In the genomic region with DNA sequence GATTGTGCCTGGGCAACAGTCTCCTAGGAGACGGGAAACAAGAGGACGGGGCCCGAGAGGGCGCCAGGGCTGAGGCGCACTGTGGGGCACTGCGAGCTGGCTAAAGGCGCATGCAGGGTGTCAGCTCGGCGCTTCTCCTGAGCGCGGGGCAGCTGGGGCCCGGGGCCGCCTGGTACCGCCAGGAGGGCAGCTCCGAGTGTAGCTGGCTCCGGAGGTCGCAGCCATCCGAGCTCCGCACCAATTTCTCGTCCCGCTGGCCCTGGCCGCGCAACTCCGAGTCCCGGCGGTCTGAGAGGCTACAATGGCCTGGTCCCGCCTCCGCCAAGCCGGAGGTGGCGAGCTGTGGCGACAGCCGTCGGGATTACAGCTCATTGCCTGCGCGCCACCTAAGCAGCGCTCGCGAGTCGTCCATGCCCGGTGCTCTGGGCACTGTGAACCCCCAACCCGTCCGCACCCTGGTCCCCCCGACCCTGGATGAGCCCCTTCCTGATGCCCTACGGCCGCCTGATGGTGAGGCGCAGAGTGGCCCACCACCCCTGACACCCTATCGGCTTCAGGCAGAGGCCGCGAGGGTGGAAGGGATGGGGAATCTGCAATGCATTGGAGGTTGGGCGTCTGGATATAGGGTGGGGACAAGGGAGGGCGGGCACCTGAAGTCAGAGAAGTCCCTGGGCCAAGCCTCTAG, we compare ENCODE assay signal across 8 mouse cellular contexts. TPM values are rescaled to one million over a fixed set of nuclear protein-coding genes. Genes with fewer than 3 reads are reported as not detected.
DNase-seq lines count a peak whose midpoint lies in the region; ATAC-seq and TF ChIP-seq lines count a peak whose summit lies in the region.

No protein-coding gene starts in this region.

- 0 out of 2 replicates have a peak, but pooled peaks cover 3% of the 10 kb centered on the region for H3K27me3 ChIP-seq in embryonic facial prominence, embryonic 13.5 days
- no peaks in the 10 kb centered on the region for H3K27me3 ChIP-seq in heart, embryonic 15.5 days
- peaks cover 6% of the 10 kb centered on the region for H3K27me3 ChIP-seq in liver, embryonic 14.5 days (ENCODE audit: control insufficient read depth, insufficient read depth, low read length)
- no peaks in the 10 kb centered on the region for H3K27me3 ChIP-seq in neural tube, embryonic 11.5 days (ENCODE audit: control insufficient read depth, insufficient read depth, low read length)

- peak; percentile 19 for DNase-seq in gastrocnemius, adult 18-20 months (ENCODE audit: low spot score)
- DNase-seq in gastrocnemius, adult 8-10 months (ENCODE audit: low spot score in 2 of 2) = no peak
- peak; percentile 64 for DNase-seq in kidney, postnatal 10 days
- no peak for DNase-seq in liver, embryonic 14.5 days (ENCODE audit: low read depth in 3 of 3, low spot score in 3 of 3)
- peak; percentile 78 for DNase-seq in neural tube, embryonic 11.5 days (ENCODE audit: low spot score)
- peak; percentile 21 for DNase-seq in urinary bladder, postnatal 25 days (ENCODE audit: low spot score)

- peak overlapping the region; percentile 78 for H3K9ac ChIP-seq in embryonic facial prominence, embryonic 13.5 days
- H3K9ac ChIP-seq in heart, embryonic 15.5 days = peak overlapping the region; percentile 55
- H3K9ac ChIP-seq in liver, embryonic 14.5 days (replicated peaks) = no peak overlapping the region
- H3K9ac ChIP-seq in neural tube, embryonic 11.5 days (ENCODE audit: low read length) = peak overlapping the region; percentile 75

- peak overlapping the region; percentile 52 for H3K4me3 ChIP-seq in embryonic facial prominence, embryonic 13.5 days
- H3K4me3 ChIP-seq in heart, embryonic 15.5 days = peak overlapping the region; percentile 55
- peak overlapping the region in 1 of 2 experiments; percentile 30; a peak in 3 of 4 replicates for H3K4me3 ChIP-seq in liver, embryonic 14.5 days (ENCODE audit: insufficient read depth in 1 of 2, low read depth in 2 of 2, low read length in 2 of 2)
- H3K4me3 ChIP-seq in neural tube, embryonic 11.5 days (ENCODE audit: low read depth, low read length) = peak overlapping the region; percentile 47

- peak overlapping the region; percentile 92 for H3K4me2 ChIP-seq in embryonic facial prominence, embryonic 13.5 days
- H3K4me2 ChIP-seq in heart, embryonic 15.5 days = peak overlapping the region; percentile 88
- peak overlapping the region; percentile 58 for H3K4me2 ChIP-seq in liver, embryonic 14.5 days (ENCODE audit: low read depth)
- peak overlapping the region; percentile 81 for H3K4me2 ChIP-seq in neural tube, embryonic 11.5 days (ENCODE audit: low read depth)

- TF ChIP-seq CTCF in liver, embryonic 14.5 days (IDR thresholded peaks at IDR 0.05; ENCODE audit: low read depth) = no peak

- no peaks in the 10 kb centered on the region for H3K9me3 ChIP-seq in embryonic facial prominence, embryonic 13.5 days
- no peaks in the 10 kb centered on the region for H3K9me3 ChIP-seq in heart, embryonic 15.5 days (replicated peaks)
- H3K9me3 ChIP-seq in liver, embryonic 14.5 days (ENCODE audit: control insufficient read depth, low read length) = no peaks in the 10 kb centered on the region
- no peaks in the 10 kb centered on the region for H3K9me3 ChIP-seq in neural tube, embryonic 11.5 days (ENCODE audit: control insufficient read depth, low read length)

- WGBS in embryonic facial prominence, embryonic 13.5 days = under 1% methylated on average over 51 of the region's 51 CpGs
- 4% methylated on average over 51 of the region's 51 CpGs for WGBS in heart, embryonic 15.5 days
- WGBS in liver, embryonic 14.5 days (ENCODE audit: insufficient replicate concordance) = 6% methylated on average over 50 of the region's 51 CpGs
- WGBS in neural tube, embryonic 11.5 days = under 1% methylated on average over 46 of the region's 51 CpGs

- no peak for TF ChIP-seq EP300 in liver, embryonic 14.5 days (IDR thresholded peaks at IDR 0.05; ENCODE audit: low read depth)

- peaks cover 21% of the 10 kb centered on the region for H3K4me1 ChIP-seq in embryonic facial prominence, embryonic 13.5 days
- H3K4me1 ChIP-seq in heart, embryonic 15.5 days (replicated peaks) = peaks cover 15% of the 10 kb centered on the region
- H3K4me1 ChIP-seq in liver, embryonic 14.5 days (replicated peaks; ENCODE audit: control insufficient read depth in 2 of 2, insufficient read depth in 2 of 2, low read length in 1 of 2) = 0 out of 4 replicates have a peak, but pooled peaks cover 0 to 2% of the 10 kb centered on the region in 2 experiments
- peaks cover 5% of the 10 kb centered on the region; the same call in 1 of the 2 replicates for H3K4me1 ChIP-seq in neural tube, embryonic 11.5 days (ENCODE audit: control insufficient read depth, insufficient read depth, low read length)

- H3K36me3 ChIP-seq in embryonic facial prominence, embryonic 13.5 days = peaks cover 46% of the 10 kb centered on the region
- H3K36me3 ChIP-seq in heart, embryonic 15.5 days = peaks cover 30% of the 10 kb centered on the region
- peaks cover 29% of the 10 kb centered on the region for H3K36me3 ChIP-seq in liver, embryonic 14.5 days (replicated peaks; ENCODE audit: control insufficient read depth, insufficient read depth, low read depth)
- H3K36me3 ChIP-seq in neural tube, embryonic 11.5 days (ENCODE audit: control insufficient read depth, insufficient read depth, low read length) = peaks cover 15% of the 10 kb centered on the region

- 0 out of 2 replicates have a peak, but pooled peaks have one; percentile 52 for ATAC-seq in embryonic facial prominence, embryonic 13.5 days (ENCODE audit: insufficient number of reproducible peaks, insufficient read depth, low FRiP score, low TSS enrichment, low read depth)
- peak; percentile 79 for ATAC-seq in heart, embryonic 15.5 days (replicated peaks; ENCODE audit: insufficient number of reproducible peaks, insufficient read depth, low FRiP score, low read depth)
- peak; percentile 63 for ATAC-seq in liver, embryonic 14.5 days (ENCODE audit: insufficient read depth)
- peak; percentile 90 for ATAC-seq in neural tube, embryonic 11.5 days (ENCODE audit: insufficient read depth, low FRiP score, low TSS enrichment)

- H3K27ac ChIP-seq in embryonic facial prominence, embryonic 13.5 days = peak overlapping the region; percentile 28; the same call in 1 of the 2 replicates
- no peak overlapping the region for H3K27ac ChIP-seq in heart, embryonic 15.5 days
- H3K27ac ChIP-seq in liver, embryonic 14.5 days = no peak overlapping the region
- H3K27ac ChIP-seq in neural tube, embryonic 11.5 days (ENCODE audit: low read depth, low read length) = peak overlapping the region; percentile 62

RNA-seq across cellular contexts. Expression of gene Ttll3, which starts 3.5 kb away (rescaled TPM):
- under 1 TPM; 0.52 to 0.82 TPM for total RNA-seq in gastrocnemius, adult 18-20 months (2021)
- total RNA-seq in gastrocnemius, adult 8-10 months (2022) = under 1 TPM; 0.27 to 0.94 (median 0.83) TPM
- 4.3 and 5.3 TPM in 2 replicates for polyA plus RNA-seq in embryonic facial prominence, embryonic 13.5 days (2015; fragmentation: Nextera tagmentation; extraction: Ambion mirVana)
- polyA plus RNA-seq in heart, embryonic 15.5 days (2015; fragmentation: Nextera tagmentation; extraction: Ambion mirVana) = 1.4 and 2.0 TPM in 2 replicates
- polyA plus RNA-seq in liver, embryonic 14.5 days (2012; rRNA removed) = 1.6 and 2.3 TPM in 2 replicates
- 0.41 and 0.44 TPM in 2 replicates for polyA plus RNA-seq in liver, embryonic 14.5 days (2014; fragmentation: Nextera tagmentation; extraction: Ambion mirVana)
- polyA plus RNA-seq in neural tube, embryonic 11.5 days (2014; fragmentation: Nextera tagmentation; extraction: Ambion mirVana) = 3.4 and 4.3 TPM in 2 replicates

RNA-seq across cellular contexts. Expression of gene Arpc4, which starts 14.6 kb away (rescaled TPM):
- 10 to 100 TPM; 50.8 to 52.6 TPM for total RNA-seq in gastrocnemius, adult 18-20 months (2021)
- total RNA-seq in gastrocnemius, adult 8-10 months (2022) = 10 to 100 TPM; 50.8 to 57.8 (median 55.8) TPM
- 357 and 384 TPM in 2 replicates for polyA plus RNA-seq in embryonic facial prominence, embryonic 13.5 days (2015; fragmentation: Nextera tagmentation; extraction: Ambion mirVana)
- polyA plus RNA-seq in heart, embryonic 15.5 days (2015; fragmentation: Nextera tagmentation; extraction: Ambion mirVana) = 232 and 253 TPM in 2 replicates
- polyA plus RNA-seq in liver, embryonic 14.5 days (2012; rRNA removed) = 37.2 and 43.7 TPM in 2 replicates
- polyA plus RNA-seq in liver, embryonic 14.5 days (2014; fragmentation: Nextera tagmentation; extraction: Ambion mirVana) = 102 and 103 TPM in 2 replicates
- polyA plus RNA-seq in neural tube, embryonic 11.5 days (2014; fragmentation: Nextera tagmentation; extraction: Ambion mirVana) = 202 and 215 TPM in 2 replicates

RNA-seq across cellular contexts. Expression of gene Tada3, which starts 14.8 kb away (rescaled TPM):
- 10 to 100 TPM; 14.6 to 15.3 TPM for total RNA-seq in gastrocnemius, adult 18-20 months (2021)
- 10 to 100 TPM; 11.6 to 17.1 (median 14.0) TPM for total RNA-seq in gastrocnemius, adult 8-10 months (2022)
- polyA plus RNA-seq in embryonic facial prominence, embryonic 13.5 days (2015; fragmentation: Nextera tagmentation; extraction: Ambion mirVana) = 47.5 and 51.9 TPM in 2 replicates
- polyA plus RNA-seq in heart, embryonic 15.5 days (2015; fragmentation: Nextera tagmentation; extraction: Ambion mirVana) = 36.1 and 43.9 TPM in 2 replicates
- polyA plus RNA-seq in liver, embryonic 14.5 days (2012; rRNA removed) = 10.3 and 15.1 TPM in 2 replicates
- 15.6 and 18.7 TPM in 2 replicates for polyA plus RNA-seq in liver, embryonic 14.5 days (2014; fragmentation: Nextera tagmentation; extraction: Ambion mirVana)
- 56.3 and 60.7 TPM in 2 replicates for polyA plus RNA-seq in neural tube, embryonic 11.5 days (2014; fragmentation: Nextera tagmentation; extraction: Ambion mirVana)

RNA-seq across cellular contexts. Expression of gene Rpusd3, which starts 26.6 kb away (rescaled TPM):
- 10 to 100 TPM in 1 of 2 experiments, 1 to 10 TPM in 1; 9.2 to 11.1 TPM for total RNA-seq in gastrocnemius, adult 18-20 months (2021)
- 10 to 100 TPM in 1 of 4 experiments, 1 to 10 TPM in 3; 5.9 to 12.8 (median 6.8) TPM for total RNA-seq in gastrocnemius, adult 8-10 months (2022)
- polyA plus RNA-seq in embryonic facial prominence, embryonic 13.5 days (2015; fragmentation: Nextera tagmentation; extraction: Ambion mirVana) = 25.3 and 32.1 TPM in 2 replicates
- polyA plus RNA-seq in heart, embryonic 15.5 days (2015; fragmentation: Nextera tagmentation; extraction: Ambion mirVana) = 9.5 and 16.1 TPM in 2 replicates
- 8.1 and 12.8 TPM in 2 replicates for polyA plus RNA-seq in liver, embryonic 14.5 days (2012; rRNA removed)
- 8.6 and 11.0 TPM in 2 replicates for polyA plus RNA-seq in liver, embryonic 14.5 days (2014; fragmentation: Nextera tagmentation; extraction: Ambion mirVana)
- polyA plus RNA-seq in neural tube, embryonic 11.5 days (2014; fragmentation: Nextera tagmentation; extraction: Ambion mirVana) = 27.7 and 27.9 TPM in 2 replicates

RNA-seq across cellular contexts. Expression of gene Cidec, which starts 43.0 kb away (rescaled TPM):
- 10 to 100 TPM in 1 of 2 experiments, 1 to 10 TPM in 1; 9.9 to 17.2 TPM for total RNA-seq in gastrocnemius, adult 18-20 months (2021)
- total RNA-seq in gastrocnemius, adult 8-10 months (2022) = 10 to 100 TPM in 3 of 4 experiments, 1 to 10 TPM in 1; 3.8 to 35.8 (median 19.8) TPM
- not detected in 2 replicates for polyA plus RNA-seq in embryonic facial prominence, embryonic 13.5 days (2015; fragmentation: Nextera tagmentation; extraction: Ambion mirVana)
- polyA plus RNA-seq in heart, embryonic 15.5 days (2015; fragmentation: Nextera tagmentation; extraction: Ambion mirVana) = not detected in 2 replicates
- 0.02 TPM in 2 replicates for polyA plus RNA-seq in liver, embryonic 14.5 days (2012; rRNA removed)
- 0.13 TPM in 1 of 2 replicates, not detected in the other for polyA plus RNA-seq in liver, embryonic 14.5 days (2014; fragmentation: Nextera tagmentation; extraction: Ambion mirVana)
- polyA plus RNA-seq in neural tube, embryonic 11.5 days (2014; fragmentation: Nextera tagmentation; extraction: Ambion mirVana) = 0.19 TPM in 1 of 2 replicates, not detected in the other

Comparison
In these comparisons a context has a peak if more than half of its experiments do, and no peak if none do; other contexts are left out.
1. DNase-seq: peak in gastrocnemius, adult 18-20 months (single experiment), kidney, postnatal 10 days (single experiment), neural tube, embryonic 11.5 days (single experiment) and urinary bladder, postnatal 25 days (single experiment); none in gastrocnemius, adult 8-10 months (0 of 2) and liver, embryonic 14.5 days (0 of 3).
2. H3K27ac ChIP-seq: peak in embryonic facial prominence, embryonic 13.5 days (single experiment) and neural tube, embryonic 11.5 days (single experiment); none in heart, embryonic 15.5 days (single experiment) and liver, embryonic 14.5 days (single experiment).
3. Peak in every context shown above with its lines, with median percentiles within 50 percentile points of each other: ATAC-seq and H3K4me2 ChIP-seq.